Mouse (Mus musculus) small intestine, adult 2 months (tissue): Measurements from ENCODE around the gene Cdkl2. TPM values are rescaled to one million over a fixed set of nuclear protein-coding genes. Genes with fewer than 3 reads are reported as not detected.

Experiments used
- H3K27ac ChIP-seq: fragments of 200-500 bp; 2 replicates; pipeline ENCODE4 v1.5.1; 2012; ENCODE audit warnings: low read depth, low read length, control low read depth, inconsistent platforms; ENCODE audit not compliant: insufficient read depth
- H3K27me3 ChIP-seq: fragments of 200-500 bp; 2 replicates; pipeline ENCODE4 v1.6.1; 2012; ENCODE audit warnings: mild to moderate bottlenecking, moderate library complexity, low read length, inconsistent platforms; ENCODE audit not compliant: control insufficient read depth, insufficient read depth
- H3K36me3 ChIP-seq: fragments of 200-500 bp; 2 replicates; pipeline ENCODE4 v1.6.1; 2012; ENCODE audit warnings: mild to moderate bottlenecking, low read length, control low read depth, inconsistent platforms; ENCODE audit not compliant: control insufficient read depth, insufficient read depth
- H3K4me1 ChIP-seq: fragments of 200-500 bp; 2 replicates; pipeline ENCODE4 v1.6.1; 2012; ENCODE audit warnings: low read length, inconsistent platforms, mixed read lengths; ENCODE audit not compliant: control insufficient read depth, insufficient read depth, insufficient read length
- H3K4me3 ChIP-seq: fragments of 200-500 bp; 2 replicates; pipeline ENCODE4 v1.5.1; 2012; ENCODE audit warnings: low read depth, mild to moderate bottlenecking, control low read depth, inconsistent platforms, low read length, moderate library complexity
- CTCF ChIP-seq: fragments of 200-500 bp; IDR thresholded peaks from 2 replicates; pipeline ENCODE4 v1.5.1; 2012; ENCODE audit warnings: low read depth, mild to moderate bottlenecking, control low read depth, inconsistent platforms, low read length, moderate library complexity, mixed read lengths; ENCODE audit not compliant: insufficient replicate concordance, insufficient read length; ENCODE audit errors: extremely low read depth
- POLR2A ChIP-seq: fragments of 200-500 bp; IDR thresholded peaks from 2 replicates; pipeline ENCODE4 v1.6.1; 2012; ENCODE audit warnings: low read depth, mild to moderate bottlenecking, control low read depth, inconsistent platforms, low read length, moderate library complexity
- WGBS: fragments of 180-500 bp; shearing (Covaris S2); methylation state at CpG from one replicate; pipeline ENCODE4 v1.1.7; 2018; 5-methylcytosine and 5-hydroxymethylcytosine counted together
- polyA plus RNA-seq: library from polyadenylated mRNA; depleted of rRNA; stranded (reverse); fragments of >200 nt; gene quantifications from 2 replicates; pipeline ENCODE4 v1.2.3, GENCODE M21; 2012

The Cdkl2 gene
- polyA plus RNA-seq, 1 experiment: 0.41 TPM

GRCm38 (mm10) chr5:91981176-91981840 is 62.4 kb downstream of the Cdkl2 start:
- WGBS: 78% methylated on average over 11 of the region's 11 CpGs
- Histone ChIP-seq H3K4me1 (no peaks in the 10 kb centered on the region), H3K36me3 (no peaks in the 10 kb centered on the region), H3K27ac (no peak overlapping the region), H3K4me3 (no peak overlapping the region), H3K27me3 (no peaks in the 10 kb centered on the region)
- TF ChIP-seq CTCF (no peak), POLR2A (no peak)

GRCm38 (mm10) chr5:91977397-91977770 is 66.3 kb downstream of the Cdkl2 start:
- H3K36me3 ChIP-seq: no peaks in the 10 kb centered on the region

GRCm38 (mm10) chr5:91976566-91977396 is 66.9 kb downstream of the Cdkl2 start:
- H3K27ac ChIP-seq: no peak overlapping the region
- no peak for TF ChIP-seq POLR2A
- TF ChIP-seq CTCF: no peak
- no peaks in the 10 kb centered on the region for H3K4me1 ChIP-seq
- no peaks in the 10 kb centered on the region for H3K36me3 ChIP-seq
- 72% methylated on average over 10 of the region's 10 CpGs for WGBS
- H3K27me3 ChIP-seq: no peaks in the 10 kb centered on the region
- no peak overlapping the region for H3K4me3 ChIP-seq

More at GRCm38 (mm10) chr5:91977397-91977770, 66.3 kb downstream of the Cdkl2 start:
- H3K4me1 ChIP-seq: no peaks in the 10 kb centered on the region
- H3K4me3 ChIP-seq: no peak overlapping the region
- WGBS: 82% methylated on average over 2 of the region's 2 CpGs
- no peaks in the 10 kb centered on the region for H3K27me3 ChIP-seq
- no peak for TF ChIP-seq POLR2A
- no peak for TF ChIP-seq CTCF
- no peak overlapping the region for H3K27ac ChIP-seq

GRCm38 (mm10) chr5:91975758-91976157 is 67.9 kb downstream of the Cdkl2 start:
- no peak for TF ChIP-seq CTCF
- no peak overlapping the region for H3K4me3 ChIP-seq
- 88% methylated on average over 9 of the region's 9 CpGs for WGBS
- peaks cover 4% of the 10 kb centered on the region; the same call in 1 of the 2 replicates for H3K36me3 ChIP-seq
- H3K27me3 ChIP-seq: no peaks in the 10 kb centered on the region
- H3K4me1 ChIP-seq: no peaks in the 10 kb centered on the region
- no peak overlapping the region for H3K27ac ChIP-seq

GRCm38 (mm10) chr5:91974002-91974401 is 69.7 kb downstream of the Cdkl2 start:
- Histone ChIP-seq H3K4me1 (no peaks in the 10 kb centered on the region), H3K36me3 (peaks cover 9% of the 10 kb centered on the region; the same call in 1 of the 2 replicates), H3K4me3 (no peak overlapping the region), H3K27me3 (no peaks in the 10 kb centered on the region), H3K27ac (no peak overlapping the region)
- WGBS: 80% methylated on average over 7 of the region's 7 CpGs
- TF ChIP-seq POLR2A (no peak), CTCF (no peak)

- Histone ChIP-seq H3K4me3 (no peak overlapping the region), H3K27ac (no peak overlapping the region), H3K36me3 (peaks cover 9% of the 10 kb centered on the region; the same call in 1 of the 2 replicates), H3K4me1 (no peaks in the 10 kb centered on the region), H3K27me3 (no peaks in the 10 kb centered on the region)
- TF ChIP-seq POLR2A (no peak), CTCF (no peak)
- 95% methylated on average over 3 of the region's 3 CpGs for WGBS
Measured at GRCm38 (mm10) chr5:91972046-91972445, 71.6 kb downstream of the Cdkl2 start.
